Mouse (Mus musculus): ENCODE measurements at regions not wholly inside any gene's neighbourhood (a gene's known extent, or its start where the extent isn't known, plus 50 kb on each side); places are given as distances from the start of the nearest gene placed in this dataset.
"Not testable (repeated sequence)": the region's sequence is repeated elsewhere in the genome, so short reads cannot be mapped to it uniquely, and the experiment has no call there.

DNA sequence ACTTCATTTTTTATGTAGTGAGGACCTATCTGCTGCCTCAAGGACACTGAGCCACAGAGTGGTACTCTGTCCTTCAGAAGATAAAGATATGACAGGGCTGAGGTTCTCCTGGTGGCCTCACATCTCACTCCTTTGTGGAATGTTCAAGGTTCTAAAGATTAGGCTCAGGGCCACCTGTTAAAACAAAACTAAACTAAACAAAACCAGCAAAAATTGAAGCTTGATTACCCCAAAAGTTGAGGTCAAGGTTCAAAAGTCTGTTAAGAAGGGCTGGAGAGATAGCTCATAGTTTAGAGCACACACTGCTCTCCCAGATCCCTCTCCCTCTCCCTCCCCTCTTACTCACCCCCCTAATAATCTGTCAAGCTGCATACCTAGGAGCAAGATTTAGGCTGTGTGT lies 90.7 kb upstream of the Trim24 start:
- ATAC-seq (ENCODE audit: low FRiP score) = no peak
- H3K4me2 ChIP-seq (replicated peaks; ENCODE audit: low read depth, low read length) = no peak overlapping the region
- DNase-seq (ENCODE audit: low spot score) = no peak

DNA sequence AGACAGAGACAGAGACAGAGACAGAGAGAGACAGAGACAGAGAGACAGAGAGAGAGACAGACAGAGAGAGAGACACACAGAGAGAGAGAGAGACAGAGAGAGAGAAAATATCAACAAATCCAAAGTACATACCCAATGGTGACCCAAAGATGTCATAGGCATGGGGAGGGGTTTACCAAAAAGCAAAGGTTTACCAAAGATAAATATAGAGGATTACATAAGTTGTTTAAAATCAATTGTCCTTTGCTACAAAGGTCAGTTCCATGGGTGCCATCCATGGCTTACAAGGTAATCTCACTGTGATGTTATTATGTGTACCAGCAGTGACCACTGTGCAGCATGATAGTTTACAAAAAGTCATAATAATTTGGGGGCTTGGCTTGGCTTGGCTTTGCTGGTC lies 88.7 kb upstream of the Trim24 start:
- Histone ChIP-seq H3K27me3 (ENCODE audit: control insufficient read depth, insufficient read depth, low read length) (no peaks in the 10 kb centered on the region), H3K27ac (ENCODE audit: low read depth, low read length) (no peak overlapping the region), H3K9ac (ENCODE audit: low read depth, low read length) (no peak overlapping the region), H3K4me2 (replicated peaks; ENCODE audit: low read depth, low read length) (no peak overlapping the region), H3K4me1 (replicated peaks; ENCODE audit: control insufficient read depth, insufficient read depth, low read length) (no peaks in the 10 kb centered on the region), H3K4me3 (ENCODE audit: low read depth, low read length) (no peak overlapping the region), H3K36me3 (ENCODE audit: control insufficient read depth, insufficient read depth, low read length) (no peaks in the 10 kb centered on the region), H3K9me3 (ENCODE audit: control insufficient read depth, low read length) (no peaks in the 10 kb centered on the region)
- DNase-seq (ENCODE audit: low spot score) (no peak), ATAC-seq (ENCODE audit: low FRiP score) (no peak)

More for the DNA sequence above, 90.7 kb upstream of the Trim24 start:
- H3K27ac ChIP-seq (ENCODE audit: low read depth, low read length) = no peak overlapping the region
- H3K27me3 ChIP-seq (ENCODE audit: control insufficient read depth, insufficient read depth, low read length) = no peaks in the 10 kb centered on the region
- no peaks in the 10 kb centered on the region for H3K36me3 ChIP-seq (ENCODE audit: control insufficient read depth, insufficient read depth, low read length)
- H3K4me3 ChIP-seq (ENCODE audit: low read depth, low read length) = no peak overlapping the region
- no peak overlapping the region for H3K9ac ChIP-seq (ENCODE audit: low read depth, low read length)
- no peaks in the 10 kb centered on the region for H3K4me1 ChIP-seq (replicated peaks; ENCODE audit: control insufficient read depth, insufficient read depth, low read length)
- H3K9me3 ChIP-seq (ENCODE audit: control insufficient read depth, low read length) = no peaks in the 10 kb centered on the region

DNA sequence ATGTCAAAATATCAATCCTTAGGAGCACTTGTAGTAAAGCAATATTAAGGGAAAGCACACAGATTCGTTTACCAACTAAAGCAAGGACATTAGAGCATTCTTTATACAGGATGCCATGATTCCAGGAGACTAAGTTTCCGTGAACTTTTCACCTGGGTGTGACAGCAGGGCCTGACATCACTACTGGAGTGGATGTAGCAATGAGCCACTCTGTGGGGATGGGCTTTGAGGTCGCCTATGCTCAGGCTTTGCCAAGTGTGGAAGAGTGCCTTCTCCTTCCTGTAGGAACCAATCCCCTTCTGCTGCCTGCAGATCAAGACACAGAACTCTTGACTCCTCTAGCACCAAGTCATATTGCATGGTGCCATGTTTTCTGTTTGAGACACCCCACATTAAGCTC lies 85.3 kb upstream of the Trim24 start:
- not testable (repeated sequence) for ATAC-seq (ENCODE audit: low FRiP score); H3K27me3 ChIP-seq (ENCODE audit: control insufficient read depth, insufficient read depth, low read length); H3K9me3 ChIP-seq (ENCODE audit: control insufficient read depth, low read length); H3K36me3 ChIP-seq (ENCODE audit: control insufficient read depth, insufficient read depth, low read length); DNase-seq (ENCODE audit: low spot score); H3K9ac ChIP-seq (ENCODE audit: low read depth, low read length); H3K4me3 ChIP-seq (ENCODE audit: low read depth, low read length); H3K27ac ChIP-seq (ENCODE audit: low read depth, low read length); H3K4me1 ChIP-seq (replicated peaks; ENCODE audit: control insufficient read depth, insufficient read depth, low read length); H3K4me2 ChIP-seq (replicated peaks; ENCODE audit: low read depth, low read length)
- 91% methylated on average over 3 of the region's 3 CpGs for WGBS

DNA sequence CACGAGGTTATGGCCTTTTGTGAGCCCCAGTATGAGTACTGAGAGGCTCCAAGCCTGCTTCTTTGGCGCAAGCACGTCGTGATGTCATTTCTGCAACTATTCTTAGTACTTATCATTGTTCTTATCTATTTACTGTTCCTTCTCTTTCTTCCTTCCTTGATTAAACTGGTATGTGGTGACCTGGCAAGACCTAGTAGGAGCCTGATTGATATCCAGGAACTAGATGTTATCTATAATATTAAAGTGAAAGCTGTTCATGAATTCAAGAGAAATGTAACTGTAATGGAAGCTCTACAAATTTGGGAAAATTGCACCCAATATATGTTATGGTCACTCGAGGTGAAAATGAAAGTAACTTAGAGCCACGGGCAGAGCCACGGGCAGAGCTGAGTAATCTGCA lies 84.9 kb upstream of the Trim24 start:
- no peak for ATAC-seq (ENCODE audit: low FRiP score)
- no peak overlapping the region for H3K9ac ChIP-seq (ENCODE audit: low read depth, low read length)

DNA sequence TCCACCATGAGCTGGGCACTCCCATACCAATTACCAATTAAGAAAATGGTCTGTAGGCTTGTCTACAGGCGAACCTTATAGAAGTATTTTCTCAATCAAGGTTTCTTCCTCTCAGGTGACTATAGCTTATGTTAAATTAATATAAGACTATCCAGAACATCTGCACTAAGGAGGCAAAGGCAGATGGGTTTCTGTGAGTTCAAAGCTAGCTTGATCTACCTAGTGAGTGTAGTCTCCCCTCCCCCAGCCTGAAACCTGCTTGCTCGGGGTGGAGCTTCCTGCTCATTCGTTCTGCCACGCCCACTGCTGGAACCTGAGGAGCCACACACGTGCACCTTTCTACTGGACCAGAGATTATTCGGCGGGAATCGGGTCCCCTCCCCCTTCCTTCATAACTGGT lies 82.8 kb upstream of the Trim24 start:
- WGBS = 72% methylated on average over 3 of the region's 8 CpGs
- not testable (repeated sequence) for ATAC-seq (ENCODE audit: low FRiP score); H3K27me3 ChIP-seq (ENCODE audit: control insufficient read depth, insufficient read depth, low read length); H3K4me3 ChIP-seq (ENCODE audit: low read depth, low read length); DNase-seq (ENCODE audit: low spot score); H3K36me3 ChIP-seq (ENCODE audit: control insufficient read depth, insufficient read depth, low read length); H3K9ac ChIP-seq (ENCODE audit: low read depth, low read length); H3K4me1 ChIP-seq (replicated peaks; ENCODE audit: control insufficient read depth, insufficient read depth, low read length); H3K4me2 ChIP-seq (replicated peaks; ENCODE audit: low read depth, low read length); H3K27ac ChIP-seq (ENCODE audit: low read depth, low read length); H3K9me3 ChIP-seq (ENCODE audit: control insufficient read depth, low read length)

More for the DNA sequence above, 84.9 kb upstream of the Trim24 start:
- H3K27me3 ChIP-seq (ENCODE audit: control insufficient read depth, insufficient read depth, low read length) = no peaks in the 10 kb centered on the region
- no peaks in the 10 kb centered on the region for H3K36me3 ChIP-seq (ENCODE audit: control insufficient read depth, insufficient read depth, low read length)
- H3K4me3 ChIP-seq (ENCODE audit: low read depth, low read length) = no peak overlapping the region
- H3K27ac ChIP-seq (ENCODE audit: low read depth, low read length) = no peak overlapping the region
- 89% methylated on average over 7 of the region's 7 CpGs for WGBS
- no peaks in the 10 kb centered on the region for H3K4me1 ChIP-seq (replicated peaks; ENCODE audit: control insufficient read depth, insufficient read depth, low read length)
- H3K9me3 ChIP-seq (ENCODE audit: control insufficient read depth, low read length) = no peaks in the 10 kb centered on the region
- H3K4me2 ChIP-seq (replicated peaks; ENCODE audit: low read depth, low read length) = no peak overlapping the region
- DNase-seq (ENCODE audit: low spot score) = no peak

DNA sequence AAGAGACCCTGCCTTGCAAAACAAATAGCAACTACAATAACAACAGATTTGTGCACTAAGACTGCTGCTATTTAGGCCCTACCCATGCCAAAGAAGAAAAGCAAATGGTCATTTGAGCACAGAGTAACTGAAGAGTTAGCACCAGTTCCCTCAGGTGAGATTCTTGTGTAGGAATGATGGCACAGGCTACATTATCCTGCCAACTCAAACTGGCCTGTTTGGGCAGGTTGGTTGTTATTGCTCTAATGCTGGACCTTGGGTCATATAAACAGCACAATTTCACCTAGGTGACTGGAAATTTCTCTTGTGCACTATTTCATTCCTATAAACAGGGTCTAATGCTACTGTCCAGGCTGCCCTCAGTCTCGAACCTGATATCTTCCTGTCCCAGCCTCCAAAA lies 79.7 kb upstream of the Trim24 start:
- Histone ChIP-seq H3K4me1 (replicated peaks; ENCODE audit: control insufficient read depth, insufficient read depth, low read length) (no peaks in the 10 kb centered on the region), H3K27ac (ENCODE audit: low read depth, low read length) (no peak overlapping the region), H3K36me3 (ENCODE audit: control insufficient read depth, insufficient read depth, low read length) (no peaks in the 10 kb centered on the region), H3K9me3 (ENCODE audit: control insufficient read depth, low read length) (no peaks in the 10 kb centered on the region), H3K4me2 (replicated peaks; ENCODE audit: low read depth, low read length) (no peak overlapping the region), H3K4me3 (ENCODE audit: low read depth, low read length) (no peak overlapping the region), H3K27me3 (ENCODE audit: control insufficient read depth, insufficient read depth, low read length) (no peaks in the 10 kb centered on the region), H3K9ac (ENCODE audit: low read depth, low read length) (no peak overlapping the region)
- ATAC-seq (ENCODE audit: low FRiP score) (no peak), DNase-seq (ENCODE audit: low spot score) (no peak)
- 84% methylated on average over 1 of the region's 1 CpGs for WGBS

DNA sequence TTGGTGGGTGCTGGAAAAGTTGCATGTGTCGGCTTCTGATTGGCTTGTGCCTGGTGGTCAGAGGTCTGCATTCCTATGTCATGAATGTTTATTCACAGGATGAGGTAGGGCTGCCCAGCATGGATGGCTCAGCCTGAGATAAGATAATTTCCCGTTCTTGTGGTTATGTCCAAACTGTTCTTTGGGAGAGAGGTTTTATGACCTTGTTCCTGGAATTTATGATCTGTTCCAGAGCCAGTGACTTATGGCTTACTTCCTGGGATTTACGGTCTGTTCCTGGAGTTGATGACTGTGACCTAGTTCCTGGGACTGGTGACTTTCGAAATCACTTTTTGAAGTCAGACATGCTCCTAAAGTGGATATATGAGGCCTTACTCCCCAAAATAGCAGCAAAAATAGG lies 76.4 kb upstream of the Trim24 start:
- Histone ChIP-seq H3K4me2 (replicated peaks; ENCODE audit: low read depth, low read length) (no peak overlapping the region), H3K27ac (ENCODE audit: low read depth, low read length) (no peak overlapping the region), H3K27me3 (ENCODE audit: control insufficient read depth, insufficient read depth, low read length) (no peaks in the 10 kb centered on the region), H3K4me3 (ENCODE audit: low read depth, low read length) (no peak overlapping the region), H3K9ac (ENCODE audit: low read depth, low read length) (no peak overlapping the region), H3K36me3 (ENCODE audit: control insufficient read depth, insufficient read depth, low read length) (no peaks in the 10 kb centered on the region), H3K9me3 (ENCODE audit: control insufficient read depth, low read length) (no peaks in the 10 kb centered on the region), H3K4me1 (replicated peaks; ENCODE audit: control insufficient read depth, insufficient read depth, low read length) (no peaks in the 10 kb centered on the region)
- 92% methylated on average over 4 of the region's 4 CpGs for WGBS
- no peak for DNase-seq (ENCODE audit: low spot score)
- ATAC-seq (ENCODE audit: low FRiP score) = no peak

DNA sequence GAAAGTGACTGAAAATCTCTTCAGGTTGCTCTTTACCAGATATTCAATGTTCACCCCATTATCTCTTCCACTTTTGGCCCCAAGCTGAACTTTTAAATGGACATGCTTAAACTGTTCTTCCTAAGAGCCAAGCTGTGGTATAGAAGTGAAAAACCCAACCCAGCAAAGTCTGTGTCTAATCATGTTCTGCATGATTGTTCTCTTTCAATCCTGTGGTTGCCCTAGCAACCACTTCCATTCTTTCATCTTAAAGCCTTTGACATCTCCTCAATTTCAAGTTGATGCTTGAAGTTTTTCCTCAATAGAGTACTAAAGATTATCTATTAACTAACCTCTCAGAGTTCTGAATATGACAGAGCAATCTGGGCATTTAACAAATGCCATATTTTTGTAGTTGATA lies 75.6 kb upstream of the Trim24 start:
- H3K4me2 ChIP-seq (replicated peaks; ENCODE audit: low read depth, low read length) = no peak overlapping the region
- no peak overlapping the region for H3K27ac ChIP-seq (ENCODE audit: low read depth, low read length)
- no peak overlapping the region for H3K4me3 ChIP-seq (ENCODE audit: low read depth, low read length)
- H3K27me3 ChIP-seq (ENCODE audit: control insufficient read depth, insufficient read depth, low read length) = no peaks in the 10 kb centered on the region
- H3K9me3 ChIP-seq (ENCODE audit: control insufficient read depth, low read length) = no peaks in the 10 kb centered on the region
- H3K36me3 ChIP-seq (ENCODE audit: control insufficient read depth, insufficient read depth, low read length) = no peaks in the 10 kb centered on the region
- no peaks in the 10 kb centered on the region for H3K4me1 ChIP-seq (replicated peaks; ENCODE audit: control insufficient read depth, insufficient read depth, low read length)
- DNase-seq (ENCODE audit: low spot score) (peak; percentile 19), ATAC-seq (ENCODE audit: low FRiP score) (no peak)
- no peak overlapping the region for H3K9ac ChIP-seq (ENCODE audit: low read depth, low read length)

DNA sequence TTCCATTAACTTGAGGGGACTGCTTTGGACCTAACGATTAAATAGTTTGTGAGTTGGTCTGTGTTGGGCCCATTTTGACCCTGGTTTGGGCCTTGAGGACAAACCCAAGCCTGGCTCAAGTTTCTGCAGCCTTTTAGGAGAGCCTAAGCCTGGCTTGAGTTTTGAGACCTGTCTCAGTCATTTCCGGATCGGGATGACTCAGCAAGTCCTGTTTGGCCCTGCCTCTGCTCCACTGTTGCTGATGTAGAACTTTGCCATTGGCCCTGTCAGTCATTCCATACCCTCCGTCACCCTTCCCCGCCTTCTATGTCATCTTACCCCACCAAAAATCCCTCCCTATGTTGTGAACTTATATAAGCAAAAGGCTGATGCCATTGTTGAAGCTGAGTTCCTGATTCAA lies 67.4 kb upstream of the Trim24 start:
- no peak for DNase-seq (ENCODE audit: low spot score)
- Histone ChIP-seq H3K27me3 (ENCODE audit: control insufficient read depth, insufficient read depth, low read length) (no peaks in the 10 kb centered on the region), H3K4me1 (replicated peaks; ENCODE audit: control insufficient read depth, insufficient read depth, low read length) (no peaks in the 10 kb centered on the region), H3K27ac (ENCODE audit: low read depth, low read length) (no peak overlapping the region), H3K4me3 (ENCODE audit: low read depth, low read length) (no peak overlapping the region), H3K9me3 (ENCODE audit: control insufficient read depth, low read length) (no peaks in the 10 kb centered on the region), H3K36me3 (ENCODE audit: control insufficient read depth, insufficient read depth, low read length) (no peaks in the 10 kb centered on the region), H3K4me2 (replicated peaks; ENCODE audit: low read depth, low read length) (no peak overlapping the region), H3K9ac (ENCODE audit: low read depth, low read length) (no peak overlapping the region)
- no peak for ATAC-seq (ENCODE audit: low FRiP score)
- WGBS = 88% methylated on average over 5 of the region's 5 CpGs

Data from hindbrain, embryonic 11.5 days (tissue).